Mouse (Mus musculus) forebrain, embryonic 13.5 days (tissue): ENCODE results near the gene Cd83. TPM values are rescaled to one million over a fixed set of nuclear protein-coding genes. Genes with fewer than 3 reads are reported as not detected.

ENCODE experiments used
- ATAC-seq: fragments of 200-750 bp; cut with Nextera tagmentation; 2 replicates; pipeline ENCODE4 v1.8.0; 2017
- H3K27ac ChIP-seq: fragments of 300-500 bp; sonication (generic); 2 replicates; pipeline ENCODE4 v1.5.1; 2015; ENCODE audit warnings: inconsistent platforms, mild to moderate bottlenecking, moderate library complexity
- H3K27me3 ChIP-seq: fragments of 300-500 bp; sonication (generic); 2 replicates; pipeline ENCODE4 v1.6.1; 2015; ENCODE audit warnings: mild to moderate bottlenecking, inconsistent platforms
- H3K36me3 ChIP-seq: fragments of 300-500 bp; sonication (generic); 2 replicates; pipeline ENCODE4 v1.6.1; 2015; ENCODE audit warnings: mild to moderate bottlenecking, inconsistent platforms; ENCODE audit not compliant: poor library complexity, severe bottlenecking
- H3K4me1 ChIP-seq: fragments of 300-500 bp; sonication (generic); 2 replicates; pipeline ENCODE4 v1.6.1; 2015; ENCODE audit warnings: inconsistent platforms
- H3K4me2 ChIP-seq: fragments of 300-500 bp; sonication (generic); 2 replicates; pipeline ENCODE4 v1.6.1; 2015; ENCODE audit warnings: inconsistent platforms, mild to moderate bottlenecking, moderate library complexity
- H3K4me3 ChIP-seq: fragments of 300-500 bp; sonication (generic); 2 replicates; pipeline ENCODE4 v1.5.1; 2015; ENCODE audit warnings: mild to moderate bottlenecking, inconsistent platforms
- H3K9ac ChIP-seq: fragments of 300-500 bp; sonication (generic); 2 replicates; pipeline ENCODE4 v1.6.1; 2015; ENCODE audit warnings: mild to moderate bottlenecking, inconsistent platforms
- H3K9me3 ChIP-seq: fragments of 300-500 bp; sonication (generic); replicated peaks from 2 replicates; pipeline ENCODE4 v1.6.1; 2016; ENCODE audit warnings: inconsistent platforms
- WGBS: fragments of 180-500 bp; shearing (Covaris S2); methylation state at CpG from one replicate; pipeline ENCODE4 v1.1.7; 2015; 5-methylcytosine and 5-hydroxymethylcytosine counted together
- polyA plus RNA-seq: library from polyadenylated mRNA; unstranded; fragments of >200 nt; fragmentation: Nextera tagmentation; extraction: Ambion mirVana; gene quantifications from 2 replicates; pipeline ENCODE4 v1.2.1, GENCODE M21; 2015

Cd83 gene
- polyA plus RNA-seq, 1 experiment from 2014 or later = 3.8 TPM

DNA sequence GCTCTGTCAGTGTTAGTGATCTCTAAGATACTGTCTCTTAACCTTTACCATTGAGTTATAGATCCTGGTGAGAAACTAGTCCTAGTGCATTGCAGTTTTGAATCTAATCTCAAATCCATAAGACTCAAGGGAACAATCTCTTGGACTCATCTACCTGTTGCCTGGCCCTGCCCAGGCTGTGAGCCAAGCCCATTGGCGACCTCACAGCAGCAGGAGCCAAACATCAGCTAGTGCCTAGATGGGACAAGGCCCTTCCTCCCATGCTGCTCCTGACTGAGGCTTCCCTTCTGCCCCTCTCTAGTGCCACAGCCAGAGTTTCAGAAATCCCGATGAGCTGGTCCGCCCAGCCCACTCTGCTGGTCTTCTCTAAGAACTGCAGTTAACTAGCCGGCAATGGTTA, 14.1 kb downstream of the Cd83 start:
- no peak for ATAC-seq
- Histone ChIP-seq H3K9me3 (no peaks in the 10 kb centered on the region), H3K4me2 (no peak overlapping the region), H3K27me3 (peaks cover 3% of the 10 kb centered on the region; the same call in 1 of the 2 replicates), H3K4me3 (no peak overlapping the region), H3K27ac (no peak overlapping the region), H3K36me3 (no peaks in the 10 kb centered on the region), H3K9ac (no peak overlapping the region), H3K4me1 (no peaks in the 10 kb centered on the region)
- 83% methylated on average over 4 of the region's 4 CpGs for WGBS

- no peaks in the 10 kb centered on the region for H3K36me3 ChIP-seq
- no peak for ATAC-seq
- H3K4me2 ChIP-seq = no peak overlapping the region
- no peak overlapping the region for H3K4me3 ChIP-seq
- no peaks in the 10 kb centered on the region for H3K9me3 ChIP-seq
- no peak overlapping the region for H3K27ac ChIP-seq
- H3K27me3 ChIP-seq = peaks cover 4% of the 10 kb centered on the region; the same call in 1 of the 2 replicates
- no peak overlapping the region for H3K9ac ChIP-seq
- no peaks in the 10 kb centered on the region for H3K4me1 ChIP-seq
Measured at GRCm38 (mm10) chr13:43800136-43800535, 15.6 kb downstream of the Cd83 start.

- H3K9ac ChIP-seq = no peak overlapping the region
- WGBS = 83% methylated on average over 3 of the region's 3 CpGs
- no peak overlapping the region for H3K27ac ChIP-seq
- ATAC-seq = no peak
- H3K4me3 ChIP-seq = no peak overlapping the region
- H3K36me3 ChIP-seq = no peaks in the 10 kb centered on the region
- H3K27me3 ChIP-seq = peaks cover 9% of the 10 kb centered on the region; the same call in 1 of the 2 replicates
- peaks cover 10% of the 10 kb centered on the region for H3K4me1 ChIP-seq
- H3K9me3 ChIP-seq = no peaks in the 10 kb centered on the region
- no peak overlapping the region for H3K4me2 ChIP-seq
Measured at GRCm38 (mm10) chr13:43801961-43802360, 17.4 kb downstream of the Cd83 start.

DNA sequence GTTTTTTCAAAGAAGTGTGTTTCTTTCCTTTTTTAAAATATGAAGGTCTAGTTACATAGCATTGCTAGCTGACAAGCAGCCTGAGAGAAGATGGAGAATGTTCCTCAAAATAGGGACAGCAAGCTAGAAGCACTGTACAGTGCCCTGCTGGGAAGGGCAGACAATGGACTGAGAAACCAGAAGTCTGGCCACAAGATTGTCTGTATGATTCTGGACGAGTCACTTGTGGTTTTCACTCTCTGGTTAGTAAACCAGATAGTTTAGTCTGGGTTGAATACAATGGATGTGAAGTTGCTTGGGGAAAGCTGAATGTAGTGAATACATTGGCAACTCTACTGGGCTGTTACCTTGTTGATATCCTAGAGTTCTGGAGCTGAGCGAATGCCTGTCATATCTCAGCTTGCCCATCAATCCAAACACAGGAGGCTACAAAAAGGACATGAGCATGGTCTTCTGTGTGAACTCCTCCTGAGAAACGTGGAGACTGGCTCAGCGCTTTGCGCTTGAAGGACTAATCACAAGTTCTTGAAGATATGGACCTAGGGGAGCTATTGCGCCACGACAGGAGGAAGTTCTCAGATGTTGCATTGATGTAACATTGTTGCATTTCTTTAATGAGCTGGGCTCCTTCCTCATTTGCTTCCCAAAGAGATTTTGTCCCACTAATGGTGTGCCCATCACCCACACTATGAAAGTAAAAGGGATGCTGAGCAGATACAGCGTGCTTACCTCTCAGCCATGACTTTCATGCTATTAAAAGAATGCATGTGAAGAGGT, 18.0 kb downstream of the Cd83 start:
- H3K4me3 ChIP-seq = no peak overlapping the region
- peaks cover 9% of the 10 kb centered on the region; the same call in 1 of the 2 replicates for H3K27me3 ChIP-seq
- no peak overlapping the region for H3K9ac ChIP-seq
- no peak overlapping the region for H3K27ac ChIP-seq
- no peaks in the 10 kb centered on the region for H3K36me3 ChIP-seq
- 90% methylated on average over 8 of the region's 8 CpGs for WGBS
- ATAC-seq = no peak
- H3K9me3 ChIP-seq = no peaks in the 10 kb centered on the region
- H3K4me1 ChIP-seq = peaks cover 16% of the 10 kb centered on the region
- H3K4me2 ChIP-seq = no peak overlapping the region

DNA sequence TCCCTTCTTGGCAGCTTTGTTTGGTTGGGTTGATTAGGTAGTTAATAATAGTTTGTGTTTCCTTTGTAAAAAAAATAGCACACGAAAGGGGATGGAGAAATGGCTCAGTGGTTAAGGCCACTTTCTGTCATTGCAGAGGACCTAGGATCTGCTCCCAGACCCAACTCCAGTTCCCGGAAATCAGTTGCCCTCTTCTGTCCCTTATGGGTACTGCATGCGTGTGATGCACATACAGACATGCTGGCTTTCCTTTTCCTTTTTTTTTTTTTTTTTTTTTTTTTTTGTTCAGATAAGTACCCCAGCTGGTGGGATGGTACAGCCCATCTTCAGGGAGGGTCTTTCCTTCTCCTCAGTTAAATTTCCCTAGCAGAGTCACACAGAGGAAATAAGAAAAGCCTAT, 20.1 kb downstream of the Cd83 start:
- 95% methylated on average over 3 of the region's 3 CpGs for WGBS

GRCm38 (mm10) chr13:43805159-43805758, 20.7 kb downstream of the Cd83 start:
- ATAC-seq = no peak
- Histone ChIP-seq H3K9me3 (no peaks in the 10 kb centered on the region), H3K27me3 (peaks cover 26% of the 10 kb centered on the region), H3K4me1 (peaks cover 19% of the 10 kb centered on the region), H3K27ac (no peak overlapping the region), H3K9ac (no peak overlapping the region), H3K4me3 (no peak overlapping the region), H3K36me3 (no peaks in the 10 kb centered on the region), H3K4me2 (no peak overlapping the region)
- 87% methylated on average over 5 of the region's 5 CpGs for WGBS

More for the DNA sequence above, 20.1 kb downstream of the Cd83 start:
- H3K27me3 ChIP-seq = peaks cover 20% of the 10 kb centered on the region; the same call in 1 of the 2 replicates
- H3K36me3 ChIP-seq = no peaks in the 10 kb centered on the region
- H3K4me3 ChIP-seq = no peak overlapping the region
- H3K4me1 ChIP-seq = peaks cover 19% of the 10 kb centered on the region
- H3K9ac ChIP-seq = no peak overlapping the region
- no peak overlapping the region for H3K27ac ChIP-seq
- H3K9me3 ChIP-seq = no peaks in the 10 kb centered on the region
- no peak overlapping the region for H3K4me2 ChIP-seq
- ATAC-seq = no peak

- ATAC-seq = peak; percentile 33; the same call in 1 of the 2 replicates
- Histone ChIP-seq H3K27ac (peak overlapping the region; percentile 17; the same call in 1 of the 2 replicates), H3K27me3 (peaks cover 30% of the 10 kb centered on the region)
Measured at GRCm38 (mm10) chr13:43806371-43807271, 22.0 kb downstream of the Cd83 start.

DNA sequence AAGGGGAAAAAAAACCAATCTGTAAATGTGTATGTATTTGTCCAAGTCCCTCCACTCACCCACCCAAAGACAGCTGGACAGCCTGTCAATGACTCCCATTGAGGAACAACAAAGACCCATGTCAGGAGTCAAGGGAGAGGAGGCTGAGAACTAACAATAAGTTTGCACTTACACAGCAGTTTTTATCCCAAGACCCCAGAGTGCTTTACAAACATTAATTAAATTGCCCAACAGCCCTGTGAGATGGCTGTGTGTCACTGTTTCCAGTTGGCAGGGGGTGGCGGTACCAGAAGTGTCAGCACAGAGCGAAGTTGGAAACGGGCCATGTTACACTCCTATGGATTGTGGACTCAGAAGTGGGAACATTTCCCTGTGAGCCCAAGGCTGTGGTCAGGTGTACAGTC, 22.7 kb downstream of the Cd83 start:
- Histone ChIP-seq H3K4me3 (no peak overlapping the region), H3K9me3 (no peaks in the 10 kb centered on the region), H3K4me1 (peaks cover 19% of the 10 kb centered on the region), H3K36me3 (no peaks in the 10 kb centered on the region), H3K4me2 (peak overlapping the region; percentile 38), H3K9ac (no peak overlapping the region), H3K27me3 (peaks cover 30% of the 10 kb centered on the region), H3K27ac (0 out of 2 replicates have a peak overlapping the region, but pooled peaks have one; percentile 17)
- 26% methylated on average over 3 of the region's 3 CpGs for WGBS
- peak; percentile 38; the same call in 1 of the 2 replicates for ATAC-seq

More at GRCm38 (mm10) chr13:43806371-43807271, 22.0 kb downstream of the Cd83 start:
- Histone ChIP-seq H3K9me3 (no peaks in the 10 kb centered on the region), H3K4me2 (peak overlapping the region; percentile 38), H3K36me3 (no peaks in the 10 kb centered on the region), H3K4me1 (peaks cover 19% of the 10 kb centered on the region), H3K9ac (no peak overlapping the region), H3K4me3 (no peak overlapping the region)
- 32% methylated on average over 14 of the region's 14 CpGs for WGBS

GRCm38 (mm10) chr13:43810621-43811020, 26.0 kb downstream of the Cd83 start:
- H3K36me3 ChIP-seq = no peaks in the 10 kb centered on the region
- no peaks in the 10 kb centered on the region for H3K9me3 ChIP-seq
- no peak overlapping the region for H3K4me2 ChIP-seq
- H3K4me3 ChIP-seq = no peak overlapping the region
- peaks cover 25% of the 10 kb centered on the region for H3K27me3 ChIP-seq
- no peak for ATAC-seq
- WGBS = 89% methylated on average over 6 of the region's 6 CpGs
- no peak overlapping the region for H3K27ac ChIP-seq
- peaks cover 19% of the 10 kb centered on the region for H3K4me1 ChIP-seq
- H3K9ac ChIP-seq = no peak overlapping the region

GRCm38 (mm10) chr13:43811835-43812234, 27.3 kb downstream of the Cd83 start:
- 87% methylated on average over 3 of the region's 3 CpGs for WGBS
- H3K27ac ChIP-seq = no peak overlapping the region
- H3K4me2 ChIP-seq = no peak overlapping the region
- no peak overlapping the region for H3K4me3 ChIP-seq
- H3K9ac ChIP-seq = no peak overlapping the region
- H3K4me1 ChIP-seq = peaks cover 10% of the 10 kb centered on the region
- ATAC-seq = no peak
- H3K36me3 ChIP-seq = no peaks in the 10 kb centered on the region
- peaks cover 21% of the 10 kb centered on the region for H3K27me3 ChIP-seq
- H3K9me3 ChIP-seq = no peaks in the 10 kb centered on the region

DNA sequence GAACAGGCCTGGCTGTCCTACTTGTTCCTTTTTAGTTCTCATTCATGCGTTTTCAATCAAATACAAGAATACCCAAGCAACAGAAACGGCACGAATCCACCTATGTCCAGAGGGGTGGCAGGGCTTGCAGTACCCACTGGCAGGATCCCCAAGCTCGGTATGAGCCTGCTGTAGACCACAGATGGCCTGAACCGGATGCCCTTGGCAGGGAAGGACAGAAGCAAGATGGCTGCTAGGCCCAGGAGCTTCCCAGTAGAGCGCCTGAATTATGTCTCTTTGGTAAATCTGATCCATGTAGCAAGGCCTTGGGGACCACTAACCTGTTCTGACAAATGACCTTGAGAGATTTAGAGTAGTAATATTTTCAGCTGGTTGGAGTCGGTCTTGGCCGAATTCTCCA, 28.9 kb downstream of the Cd83 start:
- H3K4me1 ChIP-seq = no peaks in the 10 kb centered on the region
- no peaks in the 10 kb centered on the region for H3K36me3 ChIP-seq
- 93% methylated on average over 8 of the region's 8 CpGs for WGBS
- ATAC-seq = no peak
- H3K27ac ChIP-seq = no peak overlapping the region
- no peaks in the 10 kb centered on the region for H3K9me3 ChIP-seq
- no peak overlapping the region for H3K4me3 ChIP-seq
- H3K27me3 ChIP-seq = peaks cover 19% of the 10 kb centered on the region
- no peak overlapping the region for H3K4me2 ChIP-seq
- H3K9ac ChIP-seq = no peak overlapping the region

- 74% methylated on average over 3 of the region's 3 CpGs for WGBS
- no peak for ATAC-seq
- H3K27me3 ChIP-seq = no peaks in the 10 kb centered on the region
- no peaks in the 10 kb centered on the region for H3K9me3 ChIP-seq
- H3K9ac ChIP-seq = no peak overlapping the region
- no peak overlapping the region for H3K4me3 ChIP-seq
- no peak overlapping the region for H3K4me2 ChIP-seq
- H3K36me3 ChIP-seq = no peaks in the 10 kb centered on the region
- no peak overlapping the region for H3K27ac ChIP-seq
- H3K4me1 ChIP-seq = no peaks in the 10 kb centered on the region
Measured at GRCm38 (mm10) chr13:43817461-43817860, 32.9 kb downstream of the Cd83 start.
